ENCODE assay signal across 10 mouse cellular contexts in genomic region chr1:128551743-128552397, GRCm38 (mm10). TPM values are rescaled to one million over a fixed set of nuclear protein-coding genes. Genes with fewer than 3 reads are reported as not detected.
A peak's percentile ranks its signal among the peaks of the same experiment; 100 is the strongest.
DNase-seq lines count a peak whose midpoint lies in the region; ATAC-seq lines count a peak whose summit lies in the region.
"Had no signal": no experiment of that assay in that cellular context is flagged by ENCODE, and none has a peak within 500 bp of the region (broad histone marks: within the 10 kb centered on the region; RNA-seq: fewer than 3 reads in every experiment).

No protein-coding gene starts in this region.

- peak overlapping the region; percentile 42 for H3K4me2 ChIP-seq in heart, embryonic 13.5 days
- H3K4me2 ChIP-seq in stomach, embryonic 15.5 days, result no peak overlapping the region
- H3K4me2 ChIP-seq: embryonic facial prominence, embryonic 13.5 days; limb, embryonic 13.5 days had no signal

- H3K27ac ChIP-seq in heart, embryonic 13.5 days (replicated peaks), result peak overlapping the region; percentile 32; the same call in 1 of the 2 replicates
- H3K27ac ChIP-seq in stomach, embryonic 15.5 days, result no peak overlapping the region
- H3K27ac ChIP-seq: embryonic facial prominence, embryonic 13.5 days; limb, embryonic 13.5 days had no signal

- no peaks in the 10 kb centered on the region for H3K9me3 ChIP-seq in heart, embryonic 13.5 days
- H3K9me3 ChIP-seq in stomach, embryonic 15.5 days, result no peaks in the 10 kb centered on the region
- H3K9me3 ChIP-seq: embryonic facial prominence, embryonic 13.5 days; limb, embryonic 13.5 days had no signal

- peaks cover 38% of the 10 kb centered on the region for H3K27me3 ChIP-seq in heart, embryonic 13.5 days (replicated peaks)
- no peaks in the 10 kb centered on the region for H3K27me3 ChIP-seq in stomach, embryonic 15.5 days (replicated peaks)
- H3K27me3 ChIP-seq: embryonic facial prominence, embryonic 13.5 days; limb, embryonic 13.5 days had no signal

- intact Hi-C loops in heart, postnatal 14 days (cut with DNase I), result no loop called here

- no peak overlapping the region for H3K4me3 ChIP-seq in heart, embryonic 13.5 days
- H3K4me3 ChIP-seq in stomach, embryonic 15.5 days (replicated peaks), result no peak overlapping the region
- H3K4me3 ChIP-seq: embryonic facial prominence, embryonic 13.5 days; limb, embryonic 13.5 days had no signal

- H3K9ac ChIP-seq in heart, embryonic 13.5 days, result 0 out of 2 replicates have a peak overlapping the region, but pooled peaks have one; percentile 10
- no peak overlapping the region for H3K9ac ChIP-seq in stomach, embryonic 15.5 days
- H3K9ac ChIP-seq: embryonic facial prominence, embryonic 13.5 days; limb, embryonic 13.5 days had no signal

- no peak; the same call in 1 of the 2 replicates for ATAC-seq in heart, embryonic 13.5 days (ENCODE audit: extremely low read depth, insufficient number of reproducible peaks, low FRiP score, low TSS enrichment)
- ATAC-seq in megakaryocyte progenitor cell, adult 5-6 weeks (replicated peaks; ENCODE audit: poor library complexity), result 0 out of 2 replicates have a peak, but pooled peaks have one; percentile 16
- ATAC-seq in stomach, embryonic 15.5 days (ENCODE audit: insufficient read depth, low FRiP score, low read depth), result 0 out of 2 replicates have a peak, but pooled peaks have one; percentile 43

- 5% methylated on average over 8 of the region's 8 CpGs for WGBS in heart, embryonic 13.5 days
- WGBS in stomach, embryonic 15.5 days, result 18% methylated on average over 8 of the region's 8 CpGs

- H3K36me3 ChIP-seq in heart, embryonic 13.5 days, result no peaks in the 10 kb centered on the region
- no peaks in the 10 kb centered on the region for H3K36me3 ChIP-seq in stomach, embryonic 15.5 days
- H3K36me3 ChIP-seq: embryonic facial prominence, embryonic 13.5 days; limb, embryonic 13.5 days had no signal

- DNase-seq in heart, postnatal 14 days, result no peak
- peak; percentile 12 for DNase-seq in ovary, postnatal 36 days (ENCODE audit: low spot score)
- DNase-seq in ovary, postnatal 10 days (ENCODE audit: low spot score), result no peak
- no peak for DNase-seq in urinary bladder, postnatal 14 days (ENCODE audit: low spot score)
- DNase-seq in cerebellum, adult 18-20 months, result no peak

- H3K4me1 ChIP-seq in heart, embryonic 13.5 days, result peaks cover 22% of the 10 kb centered on the region
- no peaks in the 10 kb centered on the region for H3K4me1 ChIP-seq in stomach, embryonic 15.5 days
- H3K4me1 ChIP-seq: limb, embryonic 13.5 days had no signal

RNA-seq across cellular contexts. Expression of gene Cxcr4, which starts 40.2 kb away (rescaled TPM):
- polyA plus RNA-seq in heart, embryonic 13.5 days (2015; fragmentation: Nextera tagmentation; extraction: Ambion mirVana), result 1.3 and 1.6 TPM in 2 replicates
- total RNA-seq in heart, postnatal 14 days (2021), result 10 to 100 TPM; 11.2 to 19.1 TPM
- total RNA-seq in megakaryocyte progenitor cell, adult 5-6 weeks (2015), result 268 and 279 TPM in 2 replicates
- 187 and 192 TPM in 2 replicates for total RNA-seq in megakaryocyte progenitor cell, adult 5-6 weeks (2017)
- polyA plus RNA-seq in stomach, embryonic 15.5 days (2015; fragmentation: Nextera tagmentation; extraction: Ambion mirVana), result 5.8 and 6.1 TPM in 2 replicates

Comparison
In these comparisons a context has a peak if more than half of its experiments do, and no peak if none do; other contexts are left out.
1. RNA of gene Cxcr4, which starts 40.2 kb away (total RNA-seq): 187 to 279 TPM in megakaryocyte progenitor cell, adult 5-6 weeks; 11.2 to 19.1 TPM in heart, postnatal 14 days; every median in the first group is over 4 times any median in the second.